Mouse (Mus musculus): ENCODE measurements around the gene Gm14226.
"Not testable (repeated sequence)": the region's sequence is repeated elsewhere in the genome, so short reads cannot be mapped to it uniquely, and the experiment has no call there.

Gm14226 gene

DNA sequence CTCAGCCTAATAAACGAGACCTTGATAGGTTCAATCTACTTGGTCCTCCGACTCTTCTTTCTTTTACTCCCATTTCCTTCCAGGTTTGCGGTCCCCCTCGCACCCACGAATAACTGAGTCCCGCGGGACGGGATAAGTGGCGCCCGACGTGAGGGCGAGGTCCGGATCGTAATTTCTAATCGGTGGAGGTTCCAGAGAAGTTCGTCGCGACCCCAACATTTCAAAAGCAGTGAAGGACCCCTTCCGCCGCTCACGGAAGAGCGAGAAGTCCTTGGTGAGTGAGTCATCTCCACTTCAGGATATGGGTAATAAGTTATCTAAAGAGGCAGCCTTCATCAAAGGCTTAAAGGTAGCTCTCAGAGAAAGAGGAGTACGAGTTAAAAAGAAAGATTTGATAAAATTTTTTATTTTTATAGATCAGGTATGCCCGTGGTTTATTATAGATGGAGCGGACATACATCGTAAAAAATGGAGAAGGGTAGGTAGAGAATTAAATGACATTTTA, at the start of gene Gm14226:
Gene Gm14226, plus strand, starts transcription at position 16 of the 505 bp plus-strand sequence.
- in situ Hi-C loops (cut with MboI; ENCODE audit: unreplicated experiment in 2 of 2): not testable (repeated sequence)

DNA sequence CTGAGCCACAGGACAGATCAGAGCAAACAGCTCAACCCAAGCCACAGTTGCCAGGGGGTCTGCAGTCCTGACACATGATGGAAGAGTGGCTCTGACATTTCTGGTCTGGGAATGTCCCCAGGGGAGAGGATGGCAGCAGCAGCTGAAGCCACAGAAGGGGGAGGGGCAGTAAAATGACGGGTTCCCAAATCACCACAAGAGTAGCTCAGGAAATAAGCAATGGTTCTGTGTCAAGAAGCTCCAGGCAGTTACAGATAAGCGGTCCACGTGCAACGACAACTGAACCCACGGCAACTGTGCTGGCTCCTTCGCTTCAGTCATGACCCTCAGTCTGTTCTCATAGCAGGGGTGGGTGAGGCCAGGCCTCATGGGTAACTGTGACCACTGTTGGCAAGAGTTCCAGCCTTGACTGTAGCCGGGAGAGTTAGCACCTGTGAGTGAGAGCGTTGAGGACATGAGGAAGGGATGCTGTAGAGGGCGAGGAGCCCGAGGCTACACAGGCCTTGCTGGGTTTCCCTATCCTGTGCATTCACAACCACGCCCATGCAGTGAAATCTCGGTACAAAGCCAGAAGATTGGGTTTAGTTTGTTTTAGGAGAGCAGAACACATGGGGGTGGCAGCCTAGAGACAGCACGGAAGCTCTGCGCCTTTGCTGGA, 48.2 kb upstream of the Gm14226 start:
- in situ Hi-C loops (cut with MboI; ENCODE audit: unreplicated experiment in 2 of 2): not testable (repeated sequence)

DNA sequence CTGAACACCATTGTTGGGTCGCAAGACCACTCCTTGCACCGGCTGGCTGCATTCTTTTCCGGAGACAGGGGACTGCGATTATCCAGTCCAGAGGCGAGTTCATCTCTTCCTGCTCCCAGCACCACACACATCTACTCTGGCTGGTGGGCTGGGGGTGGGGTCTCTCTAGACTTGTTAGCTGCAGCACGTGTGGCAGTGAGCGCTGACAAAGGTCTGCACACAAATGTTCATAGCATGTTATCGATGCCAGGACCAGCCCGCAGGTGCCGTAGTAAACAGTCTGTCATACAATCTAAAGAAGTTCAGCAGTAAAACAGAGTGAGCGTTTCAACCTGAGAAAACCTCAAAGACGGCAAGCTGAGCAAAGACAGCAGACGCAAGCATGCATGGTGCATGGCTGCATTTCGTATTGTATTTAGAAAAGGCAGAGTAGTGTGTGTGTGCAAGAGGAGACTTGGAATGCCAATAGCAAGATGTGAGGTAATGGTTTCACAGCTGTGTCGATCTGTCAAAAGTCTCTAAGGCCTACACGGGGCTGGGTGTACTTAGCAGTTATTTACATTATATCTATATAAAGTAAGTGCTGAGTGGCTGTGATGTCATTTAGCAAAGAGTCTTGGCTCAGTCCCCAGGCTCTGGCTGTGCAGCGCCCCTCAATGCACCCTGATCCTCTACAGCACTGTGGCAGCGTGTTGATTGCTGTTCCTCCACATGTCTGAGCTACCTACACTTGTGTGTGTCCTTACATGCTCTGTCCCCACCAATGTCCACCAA, 46.0 kb upstream of the Gm14226 start:
- in situ Hi-C loops (cut with MboI; ENCODE audit: unreplicated experiment in 2 of 2): no loop called here

DNA sequence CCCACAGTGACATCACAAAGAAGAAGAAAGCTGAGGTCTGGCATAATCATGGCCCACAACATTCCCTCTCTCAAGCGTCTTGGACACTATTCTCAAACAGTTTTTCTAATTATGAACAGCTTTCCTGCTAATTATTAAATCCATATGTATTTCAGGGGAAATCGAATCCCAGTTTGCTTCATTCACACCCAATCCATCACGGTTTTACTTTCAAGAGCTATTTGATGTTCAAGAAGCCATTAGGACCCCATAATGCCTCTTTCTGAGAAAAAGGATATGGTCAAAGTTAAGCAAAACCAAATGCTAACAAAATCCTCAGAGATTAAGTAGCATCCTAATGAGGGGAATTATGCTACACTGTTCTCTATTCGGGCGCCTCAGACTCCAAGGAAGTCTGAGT, 45.1 kb upstream of the Gm14226 start:
- in situ Hi-C loops (cut with MboI; ENCODE audit: unreplicated experiment in 2 of 2): no loop called here

DNA sequence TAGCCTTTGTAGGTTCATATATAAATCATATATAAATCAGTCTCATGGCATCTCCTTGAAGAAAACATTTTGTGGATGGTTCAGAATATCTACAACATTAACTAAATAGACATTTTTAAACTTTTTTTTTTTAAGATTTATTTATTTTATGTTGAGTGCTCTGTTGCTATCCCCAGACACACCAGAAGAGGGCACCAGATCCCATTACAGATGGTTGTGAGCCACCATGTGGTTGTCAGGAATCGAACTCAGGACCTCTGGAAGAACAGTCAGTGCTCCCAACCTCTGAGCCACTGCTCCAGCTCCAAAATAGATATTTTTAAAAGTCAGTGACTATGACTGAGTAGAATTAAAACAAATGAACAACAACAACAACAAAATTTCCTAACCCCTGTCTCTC, 31.5 kb upstream of the Gm14226 start:
- in situ Hi-C loops (cut with MboI; ENCODE audit: unreplicated experiment in 2 of 2): no loop called here

DNA sequence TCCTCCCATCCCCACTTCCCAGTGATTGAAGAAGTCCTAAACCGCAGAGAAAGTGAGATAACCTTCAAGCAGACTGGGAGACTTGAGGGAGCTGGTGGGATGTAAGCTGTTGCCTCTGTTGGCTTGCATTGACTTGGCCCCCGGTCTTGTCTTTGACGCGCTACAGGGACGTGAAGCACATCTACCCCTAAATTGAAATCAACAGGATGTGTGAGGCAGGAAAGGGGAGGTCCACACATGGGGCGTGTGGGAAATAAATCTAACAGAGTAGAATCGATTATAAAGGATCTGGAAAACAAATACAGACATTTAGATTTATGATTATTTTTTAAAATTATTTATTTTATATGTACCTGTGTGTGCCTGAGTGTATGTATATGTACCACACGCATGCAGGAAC, 26.7 kb upstream of the Gm14226 start:
- in situ Hi-C loops (cut with MboI; ENCODE audit: unreplicated experiment in 2 of 2): no loop called here

DNA sequence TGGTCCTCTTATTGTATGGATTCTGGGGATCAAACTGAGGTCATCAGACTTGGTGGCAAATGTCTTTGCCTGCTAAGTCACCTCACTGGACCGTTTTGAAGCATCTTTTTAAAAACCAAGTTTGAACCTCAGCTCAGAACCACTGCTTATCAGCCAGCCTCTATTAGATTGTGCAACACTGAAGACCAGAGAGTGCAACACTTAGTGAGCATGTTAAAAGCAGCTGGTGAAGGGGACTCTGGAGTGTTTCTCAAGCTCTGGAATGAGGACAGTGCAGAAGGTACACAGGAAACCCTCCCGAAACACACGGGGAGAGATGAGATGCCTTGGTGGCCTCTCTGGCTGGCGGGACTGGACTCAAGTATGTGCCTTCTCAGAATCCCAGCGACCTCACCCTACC, 26.0 kb upstream of the Gm14226 start:
- in situ Hi-C loops (cut with MboI; ENCODE audit: unreplicated experiment in 2 of 2): no loop called here

DNA sequence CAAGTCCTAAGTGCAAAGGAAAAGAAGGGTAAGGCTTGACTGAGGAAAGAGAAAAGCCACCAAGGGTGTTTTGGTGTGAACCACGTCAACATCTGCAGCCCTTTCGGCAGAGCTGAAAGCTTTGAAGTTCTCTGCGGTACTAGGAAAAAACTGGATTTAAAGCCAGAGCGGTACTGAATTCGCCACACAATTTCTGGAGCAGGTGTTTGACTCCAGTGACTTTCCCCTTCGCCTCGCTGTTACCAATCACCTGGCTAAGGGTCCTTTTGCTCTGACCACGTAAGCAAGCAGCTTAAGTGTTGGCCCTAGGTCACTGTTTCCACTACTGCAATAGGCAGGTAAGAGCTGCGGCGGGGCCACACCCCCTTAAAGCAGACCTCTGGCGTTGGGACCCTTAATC, 12.6 kb upstream of the Gm14226 start:
- in situ Hi-C loops (cut with MboI; ENCODE audit: unreplicated experiment in 2 of 2): no loop called here

DNA sequence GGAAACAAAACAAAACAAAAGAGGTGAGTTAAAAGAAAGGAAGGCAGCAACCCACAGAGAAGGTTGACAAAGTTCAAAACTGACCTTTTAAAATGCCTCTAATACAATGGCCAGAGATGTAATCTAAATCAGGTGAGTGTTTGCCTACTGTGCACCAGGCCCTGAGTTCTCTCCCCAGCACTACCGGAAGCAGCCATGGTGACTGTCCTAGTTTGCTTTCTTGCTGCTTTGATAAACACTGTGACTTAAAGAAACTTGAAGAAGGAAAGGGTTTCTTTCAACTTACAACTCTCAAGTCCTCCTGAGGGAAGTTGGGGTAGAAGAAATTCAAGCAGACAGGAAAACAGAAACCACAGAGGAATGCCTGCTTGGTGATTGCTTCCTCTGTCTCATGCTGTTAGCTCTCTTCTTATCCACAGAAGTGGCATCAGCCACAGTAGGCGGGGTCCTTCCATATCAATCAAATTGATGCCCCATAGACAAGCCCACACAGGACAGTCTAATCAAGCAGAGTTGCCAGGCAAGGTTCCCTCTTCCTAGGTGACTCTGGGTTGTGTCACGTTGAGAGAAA, 6.9 kb upstream of the Gm14226 start:
- in situ Hi-C loops (cut with MboI; ENCODE audit: unreplicated experiment in 2 of 2): no loop called here

DNA sequence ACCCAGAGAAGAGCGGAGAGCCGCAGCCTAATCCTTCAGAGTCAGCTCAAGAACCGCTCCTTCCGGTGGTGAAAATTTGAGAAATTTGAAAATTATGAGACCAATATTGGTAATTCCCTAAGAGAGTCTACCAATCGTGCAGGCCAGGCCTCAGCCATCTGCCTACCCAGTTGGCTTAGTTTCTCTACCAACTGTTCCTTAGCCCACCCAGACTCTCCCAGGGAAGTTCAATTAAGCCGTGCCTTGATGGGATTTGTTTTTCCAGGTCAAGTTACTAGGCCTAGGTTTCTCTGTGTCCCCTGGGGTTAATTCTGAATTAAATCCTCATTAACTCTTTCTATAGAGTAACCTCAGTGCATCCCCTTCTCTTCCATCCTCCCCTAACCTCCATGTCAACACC, 5.1 kb upstream of the Gm14226 start:
- in situ Hi-C loops (cut with MboI; ENCODE audit: unreplicated experiment in 2 of 2): no loop called here

DNA sequence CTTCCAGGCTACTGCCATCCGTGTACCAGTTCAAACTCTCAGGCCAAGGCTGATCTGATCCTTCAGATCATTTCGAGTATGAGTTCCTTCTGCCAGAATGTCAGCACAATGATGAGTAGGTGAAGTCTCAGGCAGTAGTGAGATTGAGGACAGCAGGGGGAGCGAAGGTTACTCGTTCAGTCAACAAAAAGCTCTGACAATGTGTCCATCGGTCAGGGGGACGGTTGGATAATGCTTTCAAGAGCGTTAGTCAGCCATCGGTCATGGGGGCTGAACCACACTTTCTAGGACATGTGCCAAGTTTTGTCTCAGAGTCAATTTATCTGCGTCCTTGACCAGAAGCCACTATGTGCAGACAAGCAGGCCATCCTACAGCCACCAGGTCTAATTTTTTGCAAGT, 1.3 kb upstream of the Gm14226 start:
- in situ Hi-C loops (cut with MboI; ENCODE audit: unreplicated experiment in 2 of 2): not testable (repeated sequence)

DNA sequence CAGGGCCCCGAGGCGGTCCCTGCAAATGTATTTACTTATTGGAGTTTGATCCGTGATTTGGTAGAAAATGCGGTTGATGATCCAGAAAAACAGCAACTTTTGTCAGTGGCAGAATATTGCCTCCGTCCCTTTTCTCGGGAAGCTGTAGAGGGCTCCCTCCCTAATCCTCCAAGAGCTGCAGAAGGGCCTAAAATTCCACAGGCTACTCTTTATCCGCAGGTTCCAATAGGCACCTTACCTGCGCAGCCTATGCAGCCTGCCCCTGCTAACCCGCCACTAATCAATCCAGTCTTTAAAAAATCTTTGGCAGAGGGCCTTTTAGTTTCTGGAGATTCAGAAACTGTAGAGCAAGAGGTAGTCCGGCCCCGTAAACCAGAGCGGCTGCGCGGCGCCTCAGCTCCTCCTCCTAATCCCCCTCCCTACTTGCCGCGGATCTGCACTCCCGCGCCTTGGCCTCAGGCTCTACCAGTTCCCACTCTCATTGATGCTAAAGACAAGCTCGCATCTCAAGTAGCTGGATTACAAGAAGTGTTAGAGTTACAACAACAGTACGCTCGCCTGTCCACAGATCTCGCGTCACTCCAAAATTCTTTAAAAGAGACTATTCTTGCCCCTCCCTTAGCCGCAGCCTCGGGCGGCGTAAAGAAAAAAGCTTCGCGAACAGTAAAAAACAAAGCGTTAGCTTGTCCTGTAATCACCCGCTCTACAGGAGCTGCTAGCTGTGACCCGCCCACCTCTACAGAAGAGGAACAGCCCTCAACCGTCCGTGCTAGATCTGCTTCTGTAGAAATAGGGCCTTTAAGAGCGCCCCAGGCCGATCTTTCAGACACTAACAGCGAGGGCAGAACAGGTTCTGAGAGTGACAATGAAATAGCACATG, 936 bp downstream of the Gm14226 start:
- in situ Hi-C loops (cut with MboI; ENCODE audit: unreplicated experiment in 2 of 2): no loop called here

DNA sequence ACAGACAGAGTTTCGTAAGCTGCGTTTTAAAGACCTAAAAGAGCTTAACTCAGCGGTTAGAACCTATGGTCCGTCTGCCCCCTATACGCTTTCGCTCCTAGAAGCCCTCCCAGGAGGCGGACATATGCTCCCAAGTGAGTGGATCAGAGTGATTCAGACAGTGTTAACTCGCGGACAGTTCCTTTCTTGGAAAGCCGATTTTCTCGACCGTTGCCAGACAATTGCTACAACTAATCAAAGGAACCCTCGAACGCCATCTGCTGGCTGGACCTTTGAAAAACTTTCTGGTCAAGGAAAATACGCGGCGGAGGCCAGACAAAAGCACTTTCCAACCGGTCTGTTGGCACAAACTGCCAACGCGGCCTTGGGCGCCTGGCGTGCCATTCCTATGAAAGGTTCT, 1.6 kb downstream of the Gm14226 start:
- in situ Hi-C loops (cut with MboI; ENCODE audit: unreplicated experiment in 2 of 2): no loop called here

DNA sequence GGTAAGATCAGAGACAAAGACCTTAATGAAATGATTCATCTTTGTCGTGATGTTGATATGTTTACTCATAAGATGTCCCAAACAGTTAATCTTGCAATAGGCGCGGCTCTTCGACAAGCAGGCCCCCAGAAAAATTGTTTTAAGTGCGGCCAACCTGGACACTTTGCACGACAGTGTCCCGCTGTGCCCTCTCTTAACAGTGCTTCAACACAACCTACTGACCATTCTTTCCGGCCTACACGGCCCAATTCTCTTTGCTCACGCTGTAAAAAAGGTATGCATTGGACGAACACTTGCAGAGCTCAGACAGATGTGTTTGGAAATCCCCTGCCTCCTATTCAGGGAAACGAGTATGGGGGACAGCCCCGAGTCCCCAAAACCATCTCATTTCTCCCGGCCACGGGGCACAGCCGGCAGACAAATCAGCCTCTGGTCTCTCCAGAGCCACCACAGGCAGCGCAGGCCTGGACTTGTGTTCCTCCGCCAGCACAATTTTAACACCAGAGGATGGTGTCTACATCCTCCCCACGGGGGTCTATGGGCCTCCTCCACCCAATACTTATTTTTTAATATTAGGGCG, 2.3 kb downstream of the Gm14226 start:
- in situ Hi-C loops (cut with MboI; ENCODE audit: unreplicated experiment in 2 of 2): not testable (repeated sequence)

DNA sequence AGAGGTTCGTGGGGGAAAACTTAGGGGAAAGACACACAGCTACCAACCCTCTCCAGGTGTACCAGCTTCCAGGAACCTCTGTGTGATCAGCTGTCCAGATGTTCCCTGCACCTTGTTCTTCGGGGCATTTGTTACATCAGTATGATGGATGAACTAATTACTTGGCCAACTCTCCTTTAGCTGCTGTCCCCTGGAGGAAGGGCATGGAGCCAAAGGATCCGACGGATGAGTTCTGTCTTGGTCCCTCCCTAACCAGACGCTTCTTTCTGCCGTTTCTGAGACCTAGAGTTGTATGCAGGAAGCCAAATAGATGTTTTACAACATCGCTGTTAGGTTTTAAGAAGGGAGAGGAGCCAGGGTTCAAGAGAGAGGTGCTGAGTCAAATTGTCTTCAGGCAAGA, 12.8 kb downstream of the Gm14226 start:
- in situ Hi-C loops (cut with MboI; ENCODE audit: unreplicated experiment in 2 of 2): no loop called here

DNA sequence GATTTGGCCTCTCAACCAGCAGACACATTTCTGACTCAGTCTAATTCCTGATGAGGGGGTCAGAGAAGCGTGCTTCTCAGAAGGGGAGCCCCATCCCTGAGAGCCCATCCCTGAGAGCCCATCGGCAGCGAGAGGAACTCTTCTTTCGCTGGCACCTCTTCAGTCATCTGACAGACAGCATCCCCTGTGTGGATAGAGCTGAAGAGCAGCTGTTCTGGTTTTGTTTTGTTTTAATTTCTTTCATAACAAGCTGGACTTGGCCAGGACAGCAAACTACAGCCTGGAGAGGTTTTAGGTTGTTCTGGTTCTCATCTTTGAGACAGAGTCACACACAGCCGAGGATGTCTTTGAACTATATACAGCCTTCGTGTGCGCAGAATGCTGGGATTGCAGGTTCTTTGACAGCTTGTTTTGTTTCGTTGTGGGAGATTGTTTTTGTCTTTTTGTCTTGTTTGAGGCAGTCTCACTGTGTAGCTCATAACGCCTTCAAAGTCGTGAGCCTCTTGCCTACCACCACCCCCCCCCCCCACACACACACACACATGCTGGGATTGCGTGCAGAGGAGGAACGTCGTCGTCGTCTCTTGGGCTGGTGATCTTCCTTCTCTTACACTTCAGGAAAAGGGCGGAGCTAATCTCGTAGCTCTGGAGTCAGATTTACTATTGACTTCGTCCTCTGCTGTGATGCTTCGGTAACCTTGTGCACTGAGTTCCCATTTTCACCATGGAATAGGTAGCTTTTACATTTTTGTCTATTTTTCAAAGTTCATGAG, 15.1 kb downstream of the Gm14226 start:
- in situ Hi-C loops (cut with MboI; ENCODE audit: unreplicated experiment in 2 of 2): no loop called here

DNA sequence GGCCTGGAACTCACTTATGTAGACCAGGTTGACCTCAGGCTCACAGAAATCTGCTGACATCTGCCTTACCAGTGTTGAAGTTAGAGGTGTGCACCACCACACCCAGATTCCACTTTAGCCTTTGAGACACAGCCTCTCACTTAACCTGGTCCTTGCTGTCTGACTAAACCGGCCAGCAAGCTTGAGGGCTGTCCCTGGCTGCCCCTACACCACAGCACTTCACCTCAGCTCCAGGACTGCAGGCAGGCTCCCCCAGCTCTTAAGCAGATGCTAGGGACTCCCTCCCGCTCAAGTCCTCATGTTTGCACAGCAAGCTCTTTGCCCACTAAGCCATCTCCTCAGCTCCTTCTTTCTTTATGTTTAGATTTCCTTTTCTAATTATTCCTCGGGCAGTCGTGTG, 21.9 kb downstream of the Gm14226 start:
- in situ Hi-C loops (cut with MboI; ENCODE audit: unreplicated experiment in 2 of 2): no loop called here

DNA sequence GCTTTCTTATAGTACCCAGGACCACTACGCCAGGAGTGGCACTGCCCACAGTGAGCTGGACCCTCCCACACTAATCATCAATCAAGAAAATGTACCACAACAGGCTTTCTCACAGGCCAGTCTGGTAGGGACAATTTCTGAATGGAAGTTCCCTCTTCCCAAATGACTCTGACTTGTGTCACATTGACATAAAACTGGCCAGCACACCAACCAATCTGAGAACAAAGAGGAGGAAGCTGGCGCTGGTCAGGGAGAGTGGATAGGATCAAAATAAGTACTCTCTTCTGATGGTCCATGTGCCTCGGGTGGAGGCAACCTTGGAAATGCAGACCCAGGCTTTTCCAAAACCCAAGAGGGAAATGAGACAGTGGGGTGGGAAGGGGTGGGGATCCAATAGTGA, 26.5 kb downstream of the Gm14226 start:
- in situ Hi-C loops (cut with MboI; ENCODE audit: unreplicated experiment in 2 of 2): no loop called here

DNA sequence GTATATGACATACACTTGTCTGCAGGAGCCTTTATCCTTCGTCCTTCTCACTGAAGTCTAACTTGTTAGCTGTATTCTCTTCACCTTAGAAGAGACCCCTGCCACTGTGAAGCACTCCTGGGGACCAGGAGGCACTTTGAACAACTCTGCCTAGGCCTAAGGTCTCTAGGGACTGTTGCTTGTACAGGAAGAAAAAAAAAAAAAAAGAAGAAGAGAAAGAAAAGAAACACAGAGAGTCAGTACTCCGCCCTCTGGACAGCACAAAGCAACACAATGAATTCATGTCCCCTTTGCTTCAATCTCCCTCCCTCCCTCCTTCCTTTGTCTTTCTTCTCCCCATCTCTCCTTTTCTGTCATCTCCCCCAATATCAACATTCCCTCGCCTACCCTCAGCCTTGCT, 27.0 kb downstream of the Gm14226 start:
- in situ Hi-C loops (cut with MboI; ENCODE audit: unreplicated experiment in 2 of 2): no loop called here

DNA sequence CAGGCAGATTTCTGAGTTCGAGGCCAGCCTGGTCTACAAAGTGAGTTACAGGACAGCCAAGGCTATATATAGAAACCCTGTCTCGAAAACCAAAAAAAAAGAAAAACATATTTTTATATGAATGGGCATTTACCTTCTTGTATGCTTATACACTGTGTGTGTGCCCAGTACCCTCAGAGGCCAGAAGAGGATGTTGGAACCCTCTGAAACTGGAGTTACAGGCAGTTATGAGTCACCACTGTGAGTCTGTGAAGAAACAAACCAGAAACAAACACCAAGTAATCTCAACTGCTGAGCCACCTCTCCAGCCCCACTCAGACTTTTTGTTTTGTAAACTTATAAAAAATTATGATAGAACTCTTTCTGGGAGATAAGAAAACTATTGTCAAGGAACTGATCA, 28.7 kb downstream of the Gm14226 start:
- in situ Hi-C loops (cut with MboI; ENCODE audit: unreplicated experiment in 2 of 2): no loop called here
